Mouse (Mus musculus): Measurements from ENCODE around the gene Schip1. TPM values are rescaled to one million over a fixed set of nuclear protein-coding genes. Genes with fewer than 3 reads are reported as not detected.

Gene Schip1
- polyA plus RNA-seq, 1 experiment from 2014 or later: 152 TPM

GRCm38 (mm10) chr3:68656607-68657352 lies 592.2 kb downstream of the Schip1 start:
- Histone ChIP-seq H3K4me3 (replicated peaks; ENCODE audit: low read depth, low read length) (no peak overlapping the region), H3K9me3 (ENCODE audit: control insufficient read depth, low read length) (no peaks in the 10 kb centered on the region)

GRCm38 (mm10) chr3:68657589-68658245 lies 593.1 kb downstream of the Schip1 start:
- no peaks in the 10 kb centered on the region for H3K9me3 ChIP-seq (ENCODE audit: control insufficient read depth, low read length)
- H3K9ac ChIP-seq (replicated peaks; ENCODE audit: low read length): no peak overlapping the region
- no peaks in the 10 kb centered on the region for H3K36me3 ChIP-seq (ENCODE audit: control insufficient read depth, insufficient read depth, low read length)
- DNase-seq (no peak), ATAC-seq (ENCODE audit: low FRiP score, low TSS enrichment) (no peak)
- no peaks in the 10 kb centered on the region for H3K4me1 ChIP-seq (ENCODE audit: control insufficient read depth, insufficient read depth, low read length)
- H3K4me3 ChIP-seq (replicated peaks; ENCODE audit: low read depth, low read length): no peak overlapping the region
- 56% methylated on average over 9 of the region's 9 CpGs for WGBS
- no peak overlapping the region for H3K27ac ChIP-seq (replicated peaks; ENCODE audit: low read depth, low read length)
- no peak overlapping the region for H3K4me2 ChIP-seq (ENCODE audit: low read length)
- H3K27me3 ChIP-seq (ENCODE audit: control insufficient read depth, insufficient read depth, low read length): no peaks in the 10 kb centered on the region

More at GRCm38 (mm10) chr3:68656607-68657352, 592.2 kb downstream of the Schip1 start:
- Histone ChIP-seq H3K36me3 (ENCODE audit: control insufficient read depth, insufficient read depth, low read length) (no peaks in the 10 kb centered on the region), H3K9ac (replicated peaks; ENCODE audit: low read length) (no peak overlapping the region), H3K4me2 (ENCODE audit: low read length) (no peak overlapping the region), H3K27me3 (ENCODE audit: control insufficient read depth, insufficient read depth, low read length) (no peaks in the 10 kb centered on the region), H3K4me1 (ENCODE audit: control insufficient read depth, insufficient read depth, low read length) (no peaks in the 10 kb centered on the region), H3K27ac (replicated peaks; ENCODE audit: low read depth, low read length) (no peak overlapping the region)
- WGBS: 92% methylated on average over 4 of the region's 4 CpGs
- ATAC-seq (ENCODE audit: low FRiP score, low TSS enrichment): no peak
- DNase-seq: no peak

DNA sequence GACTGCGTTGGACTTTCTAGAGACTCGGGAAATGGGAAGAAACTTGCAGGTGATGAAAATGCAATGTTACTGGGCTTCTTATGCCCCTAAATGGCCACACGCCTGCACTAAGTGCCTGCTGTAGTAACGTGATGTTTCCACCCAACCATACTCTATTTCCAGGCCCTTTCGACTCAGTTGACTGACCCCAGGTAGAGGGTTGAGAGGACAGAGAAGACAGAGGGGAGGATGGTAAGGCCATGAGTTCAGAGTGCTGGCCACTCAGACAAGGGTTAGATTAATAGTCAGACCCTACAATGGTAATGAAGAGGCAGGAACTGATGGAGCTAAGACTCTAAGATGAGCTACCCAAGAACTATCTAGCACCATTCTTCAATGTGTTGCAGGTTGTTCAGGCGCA lies 595.4 kb downstream of the Schip1 start:
- Histone ChIP-seq H3K4me1 (ENCODE audit: control insufficient read depth, insufficient read depth, low read length) (peaks cover 7% of the 10 kb centered on the region; the same call in 1 of the 2 replicates), H3K27me3 (ENCODE audit: control insufficient read depth, insufficient read depth, low read length) (no peaks in the 10 kb centered on the region), H3K36me3 (ENCODE audit: control insufficient read depth, insufficient read depth, low read length) (no peaks in the 10 kb centered on the region), H3K27ac (replicated peaks; ENCODE audit: low read depth, low read length) (no peak overlapping the region), H3K9me3 (ENCODE audit: control insufficient read depth, low read length) (no peaks in the 10 kb centered on the region), H3K4me2 (ENCODE audit: low read length) (no peak overlapping the region), H3K4me3 (replicated peaks; ENCODE audit: low read depth, low read length) (no peak overlapping the region), H3K9ac (replicated peaks; ENCODE audit: low read length) (no peak overlapping the region)
- ATAC-seq (ENCODE audit: low FRiP score, low TSS enrichment): no peak
- 94% methylated on average over 6 of the region's 6 CpGs for WGBS
- DNase-seq: no peak

DNA sequence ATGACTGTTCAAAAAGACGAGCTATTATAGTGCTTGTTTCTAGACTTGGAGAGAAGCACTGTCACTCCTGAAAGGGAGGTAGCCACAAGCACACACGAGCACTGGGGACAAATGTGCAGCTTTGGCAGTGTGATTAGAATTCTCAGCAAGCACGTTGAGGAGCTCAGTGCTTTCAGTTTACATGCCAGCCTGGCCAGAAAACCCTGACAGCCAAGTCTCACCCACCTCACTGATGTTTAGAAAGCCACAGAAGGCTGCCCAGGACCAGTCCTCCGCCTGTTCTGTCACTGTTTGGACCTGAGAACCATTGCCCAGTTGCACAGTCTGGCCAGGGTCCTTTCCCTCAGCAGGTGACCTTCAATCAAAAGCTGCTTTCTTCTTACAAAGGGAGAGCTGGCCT lies 595.9 kb downstream of the Schip1 start:
- no peak for DNase-seq
- ATAC-seq (ENCODE audit: low FRiP score, low TSS enrichment): no peak

GRCm38 (mm10) chr3:68662386-68662785 lies 597.8 kb downstream of the Schip1 start:
- H3K4me3 ChIP-seq (replicated peaks; ENCODE audit: low read depth, low read length): no peak overlapping the region
- 87% methylated on average over 5 of the region's 5 CpGs for WGBS
- H3K4me1 ChIP-seq (ENCODE audit: control insufficient read depth, insufficient read depth, low read length): peaks cover 7% of the 10 kb centered on the region; the same call in 1 of the 2 replicates
- H3K27ac ChIP-seq (replicated peaks; ENCODE audit: low read depth, low read length): no peak overlapping the region
- DNase-seq (no peak), ATAC-seq (ENCODE audit: low FRiP score, low TSS enrichment) (no peak)
- H3K4me2 ChIP-seq (ENCODE audit: low read length): no peak overlapping the region
- no peaks in the 10 kb centered on the region for H3K9me3 ChIP-seq (ENCODE audit: control insufficient read depth, low read length)
- H3K9ac ChIP-seq (replicated peaks; ENCODE audit: low read length): no peak overlapping the region
- no peaks in the 10 kb centered on the region for H3K36me3 ChIP-seq (ENCODE audit: control insufficient read depth, insufficient read depth, low read length)
- no peaks in the 10 kb centered on the region for H3K27me3 ChIP-seq (ENCODE audit: control insufficient read depth, insufficient read depth, low read length)

More for the DNA sequence above, 595.9 kb downstream of the Schip1 start:
- Histone ChIP-seq H3K36me3 (ENCODE audit: control insufficient read depth, insufficient read depth, low read length) (no peaks in the 10 kb centered on the region), H3K4me1 (ENCODE audit: control insufficient read depth, insufficient read depth, low read length) (peaks cover 7% of the 10 kb centered on the region; the same call in 1 of the 2 replicates), H3K4me3 (replicated peaks; ENCODE audit: low read depth, low read length) (no peak overlapping the region), H3K4me2 (ENCODE audit: low read length) (no peak overlapping the region), H3K9ac (replicated peaks; ENCODE audit: low read length) (no peak overlapping the region), H3K27me3 (ENCODE audit: control insufficient read depth, insufficient read depth, low read length) (no peaks in the 10 kb centered on the region), H3K9me3 (ENCODE audit: control insufficient read depth, low read length) (no peaks in the 10 kb centered on the region), H3K27ac (replicated peaks; ENCODE audit: low read depth, low read length) (no peak overlapping the region)
- 68% methylated on average over 4 of the region's 4 CpGs for WGBS

- Histone ChIP-seq H3K9me3 (ENCODE audit: control insufficient read depth, low read length) (no peaks in the 10 kb centered on the region), H3K27me3 (ENCODE audit: control insufficient read depth, insufficient read depth, low read length) (no peaks in the 10 kb centered on the region), H3K4me2 (ENCODE audit: low read length) (no peak overlapping the region), H3K36me3 (ENCODE audit: control insufficient read depth, insufficient read depth, low read length) (no peaks in the 10 kb centered on the region), H3K27ac (replicated peaks; ENCODE audit: low read depth, low read length) (no peak overlapping the region), H3K9ac (replicated peaks; ENCODE audit: low read length) (no peak overlapping the region), H3K4me3 (replicated peaks; ENCODE audit: low read depth, low read length) (no peak overlapping the region), H3K4me1 (ENCODE audit: control insufficient read depth, insufficient read depth, low read length) (peaks cover 7% of the 10 kb centered on the region; the same call in 1 of the 2 replicates)
- 64% methylated on average over 6 of the region's 6 CpGs for WGBS
- ATAC-seq (ENCODE audit: low FRiP score, low TSS enrichment) (no peak), DNase-seq (peak; percentile 14)
Observed at GRCm38 (mm10) chr3:68664337-68664736, 599.7 kb downstream of the Schip1 start.

DNA sequence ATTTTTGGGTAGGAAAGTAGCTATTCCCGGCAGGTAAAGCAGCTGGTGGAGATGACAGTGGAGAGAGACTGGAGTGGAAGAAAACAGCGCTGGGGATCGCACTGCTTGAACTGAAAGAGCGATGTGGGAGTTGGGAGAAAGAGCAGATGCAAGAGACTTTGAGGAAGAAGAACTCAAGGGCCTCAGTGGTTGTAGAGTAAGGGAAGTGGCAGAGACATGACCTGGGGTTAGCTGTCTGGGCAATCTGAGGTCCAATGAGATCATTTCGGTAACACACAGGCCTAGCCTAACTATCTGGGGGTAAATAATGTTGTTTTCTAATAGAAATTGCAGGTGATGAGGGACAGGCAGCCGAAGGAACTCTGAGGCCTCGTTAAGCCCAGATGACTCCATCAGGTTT lies 601.8 kb downstream of the Schip1 start:
- Histone ChIP-seq H3K9ac (replicated peaks; ENCODE audit: low read length) (no peak overlapping the region), H3K9me3 (ENCODE audit: control insufficient read depth, low read length) (no peaks in the 10 kb centered on the region), H3K27ac (replicated peaks; ENCODE audit: low read depth, low read length) (no peak overlapping the region), H3K4me1 (ENCODE audit: control insufficient read depth, insufficient read depth, low read length) (peaks cover 7% of the 10 kb centered on the region; the same call in 1 of the 2 replicates), H3K4me2 (ENCODE audit: low read length) (no peak overlapping the region), H3K27me3 (ENCODE audit: control insufficient read depth, insufficient read depth, low read length) (no peaks in the 10 kb centered on the region), H3K36me3 (ENCODE audit: control insufficient read depth, insufficient read depth, low read length) (no peaks in the 10 kb centered on the region), H3K4me3 (replicated peaks; ENCODE audit: low read depth, low read length) (no peak overlapping the region)
- DNase-seq (no peak), ATAC-seq (ENCODE audit: low FRiP score, low TSS enrichment) (no peak)
- 92% methylated on average over 7 of the region's 7 CpGs for WGBS

DNA sequence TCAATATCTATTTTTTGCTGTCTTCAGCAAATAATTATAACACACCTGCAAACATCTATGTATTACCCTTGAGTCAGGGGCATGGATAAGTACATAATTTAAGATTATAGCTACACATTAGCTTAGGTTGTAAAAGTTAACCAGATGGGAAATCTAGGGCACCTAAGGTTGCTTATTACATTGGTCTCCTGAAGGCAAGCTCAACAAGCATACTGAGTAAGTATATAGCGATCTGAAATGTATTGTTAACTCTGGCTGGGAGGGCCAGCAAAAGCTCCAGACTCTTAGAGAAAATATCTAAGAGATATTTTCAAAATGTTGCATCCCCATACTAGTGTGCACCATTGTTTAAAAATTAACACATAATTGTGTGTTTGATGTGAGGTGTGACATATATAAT lies 603.2 kb downstream of the Schip1 start:
- Histone ChIP-seq H3K4me2 (ENCODE audit: low read length) (no peak overlapping the region), H3K36me3 (ENCODE audit: control insufficient read depth, insufficient read depth, low read length) (no peaks in the 10 kb centered on the region), H3K27ac (replicated peaks; ENCODE audit: low read depth, low read length) (no peak overlapping the region), H3K9ac (replicated peaks; ENCODE audit: low read length) (no peak overlapping the region), H3K4me3 (replicated peaks; ENCODE audit: low read depth, low read length) (no peak overlapping the region), H3K9me3 (ENCODE audit: control insufficient read depth, low read length) (no peaks in the 10 kb centered on the region), H3K27me3 (ENCODE audit: control insufficient read depth, insufficient read depth, low read length) (no peaks in the 10 kb centered on the region), H3K4me1 (ENCODE audit: control insufficient read depth, insufficient read depth, low read length) (peaks cover 7% of the 10 kb centered on the region; the same call in 1 of the 2 replicates)
- no peak for ATAC-seq (ENCODE audit: low FRiP score, low TSS enrichment)
- DNase-seq: no peak
- 92% methylated on average over 1 of the region's 1 CpGs for WGBS
